Mouse (Mus musculus) adipocyte (in vitro differentiated cells): Measurements from ENCODE around the gene Mpst.

ENCODE experiments used
- DNase-seq: peaks from one replicate; pipeline ENCODE4 v3.0.0-alpha.2; 2016; ENCODE audit warnings: low spot score

Gene Mpst

GRCm38 (mm10) chr15:78406293-78406934, at the start of gene Mpst:
Gene Mpst, plus strand, starts transcription at chr15:78406416.
- peak; percentile 92 for DNase-seq

- DNase-seq, result no peak
Measured at GRCm38 (mm10) chr15:78365916-78366315, 40.3 kb upstream of the Mpst start.

GRCm38 (mm10) chr15:78366875-78367274, 39.3 kb upstream of the Mpst start:
- no peak for DNase-seq

GRCm38 (mm10) chr15:78367811-78368210, 38.4 kb upstream of the Mpst start:
- DNase-seq, result no peak

GRCm38 (mm10) chr15:78368926-78369346, 37.3 kb upstream of the Mpst start:
- peak; percentile 26 for DNase-seq

GRCm38 (mm10) chr15:78369641-78370040, 36.6 kb upstream of the Mpst start:
- DNase-seq, result no peak

- no peak for DNase-seq
Measured at GRCm38 (mm10) chr15:78372796-78373195, 33.4 kb upstream of the Mpst start.

- no peak for DNase-seq
Measured at GRCm38 (mm10) chr15:78374204-78374603, 32.0 kb upstream of the Mpst start.

GRCm38 (mm10) chr15:78377859-78378258, 28.4 kb upstream of the Mpst start:
- DNase-seq, result no peak

- no peak for DNase-seq
Measured at GRCm38 (mm10) chr15:78378556-78378955, 27.7 kb upstream of the Mpst start.

GRCm38 (mm10) chr15:78380208-78380607, 26.0 kb upstream of the Mpst start:
- DNase-seq, result no peak

- no peak for DNase-seq
Measured at GRCm38 (mm10) chr15:78380741-78381140, 25.5 kb upstream of the Mpst start.

GRCm38 (mm10) chr15:78382115-78382514, 24.1 kb upstream of the Mpst start:
- DNase-seq, result no peak

GRCm38 (mm10) chr15:78383450-78384219, 22.6 kb upstream of the Mpst start:
- no peak for DNase-seq

GRCm38 (mm10) chr15:78384220-78385116, 21.7 kb upstream of the Mpst start:
- DNase-seq, result no peak

- no peak for DNase-seq
Measured at GRCm38 (mm10) chr15:78385564-78385963, 20.7 kb upstream of the Mpst start.

- no peak for DNase-seq
Measured at GRCm38 (mm10) chr15:78390855-78391254, 15.4 kb upstream of the Mpst start.

GRCm38 (mm10) chr15:78395478-78395962, 10.7 kb upstream of the Mpst start, which contains the start of gene Tex33:
Gene Tex33, minus strand, starts transcription at chr15:78395912.
- DNase-seq, result no peak

GRCm38 (mm10) chr15:78401345-78401744, 4.9 kb upstream of the Mpst start:
- DNase-seq, result no peak

- peak; percentile 78 for DNase-seq
Measured at GRCm38 (mm10) chr15:78401921-78402320, 4.3 kb upstream of the Mpst start.

- no peak for DNase-seq
Measured at GRCm38 (mm10) chr15:78402423-78402822, 3.8 kb upstream of the Mpst start.

GRCm38 (mm10) chr15:78403301-78403741, 2.9 kb upstream of the Mpst start:
- no peak for DNase-seq
